Mouse (Mus musculus) heart, embryonic 13.5 days (tissue): Measurements from ENCODE around the gene Fmo4. TPM values are rescaled to one million over a fixed set of nuclear protein-coding genes. Genes with fewer than 3 reads are reported as not detected.

Source experiments
- ATAC-seq: fragments of 200-750 bp; cut with Nextera tagmentation; 2 replicates; pipeline ENCODE4 v1.8.0; 2017; ENCODE audit warnings: moderate TSS enrichment; ENCODE audit not compliant: insufficient number of reproducible peaks, low FRiP score, low TSS enrichment; ENCODE audit errors: extremely low read depth
- H3K27ac ChIP-seq: fragments of 300-500 bp; sonication (generic); replicated peaks from 2 replicates; pipeline ENCODE4 v1.5.1; 2015; ENCODE audit warnings: moderate library complexity, mild to moderate bottlenecking, inconsistent platforms
- H3K27me3 ChIP-seq: fragments of 300-500 bp; sonication (generic); replicated peaks from 2 replicates; pipeline ENCODE4 v1.6.1; 2015; ENCODE audit warnings: mild to moderate bottlenecking, inconsistent platforms
- H3K36me3 ChIP-seq: fragments of 300-500 bp; sonication (generic); 2 replicates; pipeline ENCODE4 v1.6.1; 2015; ENCODE audit warnings: mild to moderate bottlenecking, inconsistent platforms
- H3K4me1 ChIP-seq: fragments of 300-500 bp; sonication (generic); 2 replicates; pipeline ENCODE4 v1.6.1; 2015; ENCODE audit warnings: inconsistent platforms
- H3K4me2 ChIP-seq: fragments of 300-500 bp; sonication (generic); 2 replicates; pipeline ENCODE4 v1.6.1; 2015; ENCODE audit warnings: inconsistent platforms, mild to moderate bottlenecking, moderate library complexity
- H3K4me3 ChIP-seq: fragments of 300-500 bp; sonication (generic); 2 replicates; pipeline ENCODE4 v1.5.1; 2015; ENCODE audit warnings: moderate library complexity, mild to moderate bottlenecking, inconsistent platforms
- H3K9ac ChIP-seq: fragments of 300-500 bp; sonication (generic); 2 replicates; pipeline ENCODE4 v1.6.1; 2015; ENCODE audit warnings: inconsistent platforms, mild to moderate bottlenecking, moderate library complexity
- H3K9me3 ChIP-seq: fragments of 300-500 bp; sonication (generic); 2 replicates; pipeline ENCODE4 v1.6.1; 2016; ENCODE audit warnings: inconsistent platforms
- WGBS: fragments of 180-500 bp; shearing (Covaris S2); methylation state at CpG from one replicate; pipeline ENCODE4 v1.1.7; 2015; ENCODE audit warnings: mixed read lengths; 5-methylcytosine and 5-hydroxymethylcytosine counted together
- polyA plus RNA-seq: library from polyadenylated mRNA; unstranded; fragments of >200 nt; fragmentation: Nextera tagmentation; extraction: Ambion mirVana; gene quantifications from 2 replicates; pipeline ENCODE4 v1.2.1, GENCODE M21; 2015

The Fmo4 gene
- polyA plus RNA-seq, 1 experiment from 2014 or later: 0.08 TPM

GRCm38 (mm10) chr1:162832574-162832953, 18.8 kb upstream of the Fmo4 start:
- no peak for ATAC-seq
- Histone ChIP-seq H3K4me2 (peak overlapping the region; percentile 37), H3K9me3 (no peaks in the 10 kb centered on the region), H3K9ac (no peak overlapping the region), H3K4me1 (no peaks in the 10 kb centered on the region; the same call in 1 of the 2 replicates), H3K4me3 (0 out of 2 replicates have a peak overlapping the region, but pooled peaks have one; percentile 8), H3K36me3 (no peaks in the 10 kb centered on the region), H3K27ac (no peak overlapping the region), H3K27me3 (no peaks in the 10 kb centered on the region)
- WGBS: 52% methylated on average over 5 of the region's 5 CpGs

GRCm38 (mm10) chr1:162831838-162832573, 18.2 kb upstream of the Fmo4 start:
- ATAC-seq: no peak
- H3K27ac ChIP-seq: no peak overlapping the region
- H3K9me3 ChIP-seq: no peaks in the 10 kb centered on the region
- H3K4me1 ChIP-seq: no peaks in the 10 kb centered on the region; the same call in 1 of the 2 replicates
- H3K4me2 ChIP-seq: peak overlapping the region; percentile 37
- no peak overlapping the region for H3K9ac ChIP-seq
- H3K4me3 ChIP-seq: 0 out of 2 replicates have a peak overlapping the region, but pooled peaks have one; percentile 8
- H3K27me3 ChIP-seq: no peaks in the 10 kb centered on the region
- no peaks in the 10 kb centered on the region for H3K36me3 ChIP-seq
- 17% methylated on average over 5 of the region's 5 CpGs for WGBS

GRCm38 (mm10) chr1:162819280-162819679, 5.5 kb upstream of the Fmo4 start:
- Histone ChIP-seq H3K4me1 (no peaks in the 10 kb centered on the region), H3K27ac (no peak overlapping the region), H3K27me3 (no peaks in the 10 kb centered on the region), H3K9ac (no peak overlapping the region), H3K4me2 (no peak overlapping the region), H3K36me3 (no peaks in the 10 kb centered on the region), H3K9me3 (no peaks in the 10 kb centered on the region), H3K4me3 (no peak overlapping the region)
- WGBS: 82% methylated on average over 5 of the region's 5 CpGs
- ATAC-seq: no peak

GRCm38 (mm10) chr1:162815381-162816127, 1.8 kb upstream of the Fmo4 start:
- H3K27ac ChIP-seq: no peak overlapping the region
- no peak overlapping the region for H3K4me2 ChIP-seq
- no peaks in the 10 kb centered on the region for H3K9me3 ChIP-seq
- H3K9ac ChIP-seq: no peak overlapping the region
- no peaks in the 10 kb centered on the region for H3K36me3 ChIP-seq
- no peak for ATAC-seq
- no peaks in the 10 kb centered on the region for H3K27me3 ChIP-seq
- WGBS: 82% methylated on average over 10 of the region's 10 CpGs
- no peaks in the 10 kb centered on the region for H3K4me1 ChIP-seq
- H3K4me3 ChIP-seq: no peak overlapping the region

- no peak overlapping the region for H3K9ac ChIP-seq
- H3K4me2 ChIP-seq: no peak overlapping the region
- no peaks in the 10 kb centered on the region for H3K27me3 ChIP-seq
- ATAC-seq: no peak
- no peak overlapping the region for H3K4me3 ChIP-seq
- H3K36me3 ChIP-seq: no peaks in the 10 kb centered on the region
- no peaks in the 10 kb centered on the region for H3K4me1 ChIP-seq
- no peak overlapping the region for H3K27ac ChIP-seq
- H3K9me3 ChIP-seq: no peaks in the 10 kb centered on the region
- 70% methylated on average over 4 of the region's 4 CpGs for WGBS
These were observed 1.2 kb upstream of the Fmo4 start for GRCm38 (mm10) chr1:162814932-162815331.

GRCm38 (mm10) chr1:162813143-162813835, 483 bp downstream of the Fmo4 start:
- no peak for ATAC-seq
- 0 out of 2 replicates have a peak overlapping the region, but pooled peaks have one; percentile 16 for H3K4me3 ChIP-seq

GRCm38 (mm10) chr1:162808541-162808940, 5.2 kb downstream of the Fmo4 start:
- WGBS: 75% methylated on average over 3 of the region's 3 CpGs
- H3K9me3 ChIP-seq: no peaks in the 10 kb centered on the region
- ATAC-seq: no peak
- H3K9ac ChIP-seq: no peak overlapping the region
- no peaks in the 10 kb centered on the region for H3K4me1 ChIP-seq
- no peaks in the 10 kb centered on the region for H3K27me3 ChIP-seq
- no peak overlapping the region for H3K4me3 ChIP-seq
- H3K4me2 ChIP-seq: no peak overlapping the region
- no peak overlapping the region for H3K27ac ChIP-seq
- H3K36me3 ChIP-seq: no peaks in the 10 kb centered on the region

More at GRCm38 (mm10) chr1:162813143-162813835, 483 bp downstream of the Fmo4 start:
- peak overlapping the region; percentile 44 for H3K4me2 ChIP-seq
- H3K27me3 ChIP-seq: no peaks in the 10 kb centered on the region
- H3K9me3 ChIP-seq: no peaks in the 10 kb centered on the region
- no peak overlapping the region for H3K27ac ChIP-seq
- no peak overlapping the region for H3K9ac ChIP-seq
- H3K4me1 ChIP-seq: no peaks in the 10 kb centered on the region
- WGBS: 75% methylated on average over 9 of the region's 9 CpGs
- no peaks in the 10 kb centered on the region for H3K36me3 ChIP-seq

- no peak overlapping the region for H3K9ac ChIP-seq
- no peaks in the 10 kb centered on the region for H3K27me3 ChIP-seq
- H3K9me3 ChIP-seq: no peaks in the 10 kb centered on the region
- no peak for ATAC-seq
- no peak overlapping the region for H3K4me3 ChIP-seq
- WGBS: 77% methylated on average over 5 of the region's 5 CpGs
- no peak overlapping the region for H3K4me2 ChIP-seq
- no peak overlapping the region for H3K27ac ChIP-seq
- H3K4me1 ChIP-seq: no peaks in the 10 kb centered on the region
- H3K36me3 ChIP-seq: no peaks in the 10 kb centered on the region
These were observed 6.3 kb downstream of the Fmo4 start for GRCm38 (mm10) chr1:162807441-162807840.

- no peak overlapping the region for H3K27ac ChIP-seq
- 53% methylated on average over 5 of the region's 5 CpGs for WGBS
- no peak overlapping the region for H3K4me2 ChIP-seq
- H3K9ac ChIP-seq: no peak overlapping the region
- H3K27me3 ChIP-seq: no peaks in the 10 kb centered on the region
- no peak for ATAC-seq
- no peaks in the 10 kb centered on the region for H3K9me3 ChIP-seq
- no peaks in the 10 kb centered on the region for H3K36me3 ChIP-seq
- no peaks in the 10 kb centered on the region for H3K4me1 ChIP-seq
- H3K4me3 ChIP-seq: no peak overlapping the region
These were observed 8.8 kb downstream of the Fmo4 start for GRCm38 (mm10) chr1:162805011-162805410.

GRCm38 (mm10) chr1:162796441-162796840, 17.3 kb downstream of the Fmo4 start:
- H3K9me3 ChIP-seq: no peaks in the 10 kb centered on the region
- ATAC-seq: no peak
- no peak overlapping the region for H3K4me3 ChIP-seq

GRCm38 (mm10) chr1:162792306-162793044, 21.3 kb downstream of the Fmo4 start:
- WGBS: 68% methylated on average over 7 of the region's 7 CpGs
- Histone ChIP-seq H3K9ac (no peak overlapping the region), H3K9me3 (no peaks in the 10 kb centered on the region), H3K4me1 (no peaks in the 10 kb centered on the region), H3K4me3 (no peak overlapping the region), H3K36me3 (no peaks in the 10 kb centered on the region), H3K4me2 (no peak overlapping the region), H3K27ac (no peak overlapping the region), H3K27me3 (no peaks in the 10 kb centered on the region)
- no peak for ATAC-seq

More at GRCm38 (mm10) chr1:162796441-162796840, 17.3 kb downstream of the Fmo4 start:
- Histone ChIP-seq H3K36me3 (no peaks in the 10 kb centered on the region), H3K9ac (no peak overlapping the region), H3K4me1 (no peaks in the 10 kb centered on the region), H3K27ac (no peak overlapping the region), H3K4me2 (no peak overlapping the region), H3K27me3 (no peaks in the 10 kb centered on the region)
